Mouse (Mus musculus): ENCODE measurements around the gene Asb2.

The Asb2 gene

DNA sequence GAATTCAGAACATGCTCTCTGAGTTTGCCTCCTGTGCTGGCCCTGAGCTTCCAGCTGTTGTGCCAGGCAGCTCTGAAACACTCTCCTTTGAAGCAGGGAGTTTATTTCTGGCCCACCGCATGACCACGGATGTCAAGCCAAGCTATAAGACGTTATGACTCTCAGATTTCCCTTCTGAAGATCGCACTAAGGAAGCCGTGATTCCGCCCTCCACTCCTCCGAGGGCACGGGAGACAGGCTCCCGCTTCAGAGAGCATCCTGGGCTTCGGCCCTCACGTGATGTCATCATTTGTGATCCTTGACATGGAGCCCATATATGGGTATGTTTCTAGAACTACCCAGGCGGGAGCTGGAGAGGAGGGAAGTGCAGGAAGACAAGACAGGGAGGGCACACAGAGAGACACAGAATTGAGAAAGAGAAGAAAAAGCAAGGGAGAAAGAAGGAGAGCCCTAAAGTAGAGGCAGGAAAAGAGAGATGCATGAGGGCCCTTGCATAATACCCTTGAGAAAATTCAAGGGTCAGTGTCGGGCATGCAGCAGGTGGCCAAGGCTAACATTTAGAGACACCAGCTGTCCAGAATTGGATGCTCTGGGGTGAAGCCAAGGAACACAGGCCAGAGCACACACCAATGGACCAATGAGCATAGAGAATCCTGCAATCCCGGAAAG is at the start of gene Asb2:
Gene Asb2, minus strand, starts transcription at position 256 of the 669 bp plus-strand sequence.
- no peaks in the 10 kb centered on the region for H3K27me3 ChIP-seq (ENCODE audit: control insufficient read depth, insufficient read depth, low read length, poor library complexity, severe bottlenecking)
- no peaks in the 10 kb centered on the region for H3K36me3 ChIP-seq (ENCODE audit: control insufficient read depth, insufficient read depth, low read length, poor library complexity, severe bottlenecking)
- DNase-seq (ENCODE audit: low read depth, low spot score), result no peak

DNA sequence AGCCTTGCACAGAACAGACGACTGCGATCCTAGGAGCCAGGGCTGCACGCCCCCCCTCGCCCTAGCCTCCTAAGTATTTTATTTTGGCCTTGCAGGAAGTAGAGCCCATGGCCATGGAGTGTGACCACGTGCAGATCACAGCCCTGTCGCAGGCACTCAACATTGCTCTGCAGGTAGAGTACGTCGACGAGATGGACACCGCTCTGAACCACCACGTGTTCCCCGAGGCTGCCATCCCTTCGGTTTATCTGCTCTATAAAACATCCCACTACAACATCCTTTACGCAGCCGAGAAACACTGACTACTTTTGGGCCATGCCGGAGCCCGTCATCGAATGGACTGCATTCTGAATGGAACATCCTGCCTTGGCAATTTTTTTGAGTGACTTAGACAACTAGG is 48.3 kb upstream of the Asb2 start:
- DNase-seq (ENCODE audit: low read depth, low spot score), result no peak
- H3K36me3 ChIP-seq (ENCODE audit: control insufficient read depth, insufficient read depth, low read length, poor library complexity, severe bottlenecking), result peaks cover 7% of the 10 kb centered on the region; the same call in 1 of the 2 replicates
- no peaks in the 10 kb centered on the region for H3K27me3 ChIP-seq (ENCODE audit: control insufficient read depth, insufficient read depth, low read length, poor library complexity, severe bottlenecking)

DNA sequence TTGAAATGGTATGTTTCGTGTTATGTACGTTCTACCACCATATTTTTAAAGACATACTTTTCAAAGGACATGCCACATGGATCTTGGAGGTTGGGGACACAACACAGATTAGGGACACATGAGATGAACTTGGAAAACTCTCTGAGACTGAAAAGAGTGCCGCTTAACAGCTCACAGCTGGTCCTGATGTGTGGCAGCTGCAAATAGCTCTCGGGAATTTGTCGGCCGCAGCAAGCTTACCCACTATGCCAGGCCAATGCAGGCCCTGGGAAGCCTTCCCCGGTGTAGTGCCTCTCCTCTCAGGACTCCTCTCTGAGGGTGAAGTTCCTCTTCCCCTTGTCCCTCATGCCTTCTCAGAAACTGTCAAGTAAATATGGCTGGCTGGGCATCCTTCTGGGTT is 41.0 kb upstream of the Asb2 start:
- DNase-seq (ENCODE audit: low read depth, low spot score), result peak; percentile 16
- Histone ChIP-seq H3K27me3 (ENCODE audit: control insufficient read depth, insufficient read depth, low read length, poor library complexity, severe bottlenecking) (no peaks in the 10 kb centered on the region), H3K36me3 (ENCODE audit: control insufficient read depth, insufficient read depth, low read length, poor library complexity, severe bottlenecking) (no peaks in the 10 kb centered on the region)

- Histone ChIP-seq H3K36me3 (ENCODE audit: control insufficient read depth, insufficient read depth, low read length, poor library complexity, severe bottlenecking) (no peaks in the 10 kb centered on the region), H3K27me3 (ENCODE audit: control insufficient read depth, insufficient read depth, low read length, poor library complexity, severe bottlenecking) (no peaks in the 10 kb centered on the region)
- DNase-seq (ENCODE audit: low read depth, low spot score), result no peak
Observed at GRCm38 (mm10) chr12:103395486-103396275, 39.9 kb upstream of the Asb2 start.

GRCm38 (mm10) chr12:103393528-103393927 is 37.7 kb upstream of the Asb2 start:
- no peak for DNase-seq (ENCODE audit: low read depth, low spot score)
- Histone ChIP-seq H3K27me3 (ENCODE audit: control insufficient read depth, insufficient read depth, low read length, poor library complexity, severe bottlenecking) (no peaks in the 10 kb centered on the region), H3K36me3 (ENCODE audit: control insufficient read depth, insufficient read depth, low read length, poor library complexity, severe bottlenecking) (no peaks in the 10 kb centered on the region)

- DNase-seq (ENCODE audit: low read depth, low spot score), result no peak
- no peaks in the 10 kb centered on the region for H3K36me3 ChIP-seq (ENCODE audit: control insufficient read depth, insufficient read depth, low read length, poor library complexity, severe bottlenecking)
- no peaks in the 10 kb centered on the region for H3K27me3 ChIP-seq (ENCODE audit: control insufficient read depth, insufficient read depth, low read length, poor library complexity, severe bottlenecking)
Observed at GRCm38 (mm10) chr12:103391098-103391497, 35.3 kb upstream of the Asb2 start.

GRCm38 (mm10) chr12:103389982-103390381 is 34.2 kb upstream of the Asb2 start:
- Histone ChIP-seq H3K27me3 (ENCODE audit: control insufficient read depth, insufficient read depth, low read length, poor library complexity, severe bottlenecking) (no peaks in the 10 kb centered on the region), H3K36me3 (ENCODE audit: control insufficient read depth, insufficient read depth, low read length, poor library complexity, severe bottlenecking) (no peaks in the 10 kb centered on the region)
- DNase-seq (ENCODE audit: low read depth, low spot score), result no peak

GRCm38 (mm10) chr12:103389348-103389727 is 33.5 kb upstream of the Asb2 start:
- Histone ChIP-seq H3K27me3 (ENCODE audit: control insufficient read depth, insufficient read depth, low read length, poor library complexity, severe bottlenecking) (no peaks in the 10 kb centered on the region), H3K36me3 (ENCODE audit: control insufficient read depth, insufficient read depth, low read length, poor library complexity, severe bottlenecking) (no peaks in the 10 kb centered on the region)
- no peak for DNase-seq (ENCODE audit: low read depth, low spot score)

DNA sequence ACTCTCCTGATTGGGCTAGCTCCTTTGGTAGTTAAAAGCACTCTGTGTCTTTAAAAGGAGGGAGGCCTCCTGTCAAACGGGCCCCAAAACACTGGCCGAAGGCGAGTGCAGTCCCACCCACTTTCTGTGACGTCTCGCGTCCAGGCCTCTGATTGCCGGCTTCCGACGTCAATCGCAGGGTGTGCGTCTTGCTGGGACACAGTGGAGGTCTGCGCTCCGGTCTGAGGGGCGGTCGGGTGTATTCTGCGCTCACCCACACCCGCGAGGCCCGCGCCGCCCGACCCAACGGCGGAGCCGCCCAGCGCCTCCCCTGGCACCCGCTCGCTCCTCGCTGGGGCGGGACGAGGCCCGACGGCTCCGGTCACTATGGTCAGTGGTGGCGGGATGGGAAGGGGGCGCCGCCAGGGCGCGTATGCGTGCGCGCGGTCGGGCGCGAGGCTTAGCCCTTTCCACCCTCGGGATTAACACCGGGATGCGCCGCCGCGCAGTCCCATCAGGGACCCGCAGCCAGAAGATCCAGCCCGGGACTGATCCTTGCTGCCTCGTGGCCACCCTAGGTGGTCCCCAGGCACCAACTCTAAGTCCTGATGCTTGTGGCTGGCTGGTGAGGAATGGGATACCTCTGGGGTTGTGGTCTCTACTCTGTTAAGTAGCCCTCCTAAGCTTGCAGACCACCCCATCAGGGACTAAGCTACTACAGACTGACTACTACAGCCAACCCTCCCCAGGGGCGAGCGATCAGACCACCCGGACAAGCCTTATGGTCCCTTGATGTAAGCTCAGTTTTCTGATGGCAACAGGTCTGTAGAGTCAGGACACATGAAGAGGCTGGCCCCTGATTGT is 32.9 kb upstream of the Asb2 start, which contains the start of gene Otub2:
Gene Otub2, plus strand, starts transcription at position 178 of the 843 bp plus-strand sequence.
- H3K36me3 ChIP-seq (ENCODE audit: control insufficient read depth, insufficient read depth, low read length, poor library complexity, severe bottlenecking), result no peaks in the 10 kb centered on the region
- peak; percentile 95 for DNase-seq (ENCODE audit: low read depth, low spot score)
- H3K27me3 ChIP-seq (ENCODE audit: control insufficient read depth, insufficient read depth, low read length, poor library complexity, severe bottlenecking), result no peaks in the 10 kb centered on the region

GRCm38 (mm10) chr12:103380226-103380625 is 24.4 kb upstream of the Asb2 start:
- Histone ChIP-seq H3K36me3 (ENCODE audit: control insufficient read depth, insufficient read depth, low read length, poor library complexity, severe bottlenecking) (no peaks in the 10 kb centered on the region), H3K27me3 (ENCODE audit: control insufficient read depth, insufficient read depth, low read length, poor library complexity, severe bottlenecking) (no peaks in the 10 kb centered on the region)
- no peak for DNase-seq (ENCODE audit: low read depth, low spot score)

GRCm38 (mm10) chr12:103376774-103377173 is 21.0 kb upstream of the Asb2 start:
- Histone ChIP-seq H3K36me3 (ENCODE audit: control insufficient read depth, insufficient read depth, low read length, poor library complexity, severe bottlenecking) (no peaks in the 10 kb centered on the region), H3K27me3 (ENCODE audit: control insufficient read depth, insufficient read depth, low read length, poor library complexity, severe bottlenecking) (no peaks in the 10 kb centered on the region)
- no peak for DNase-seq (ENCODE audit: low read depth, low spot score)

GRCm38 (mm10) chr12:103376124-103376523 is 20.3 kb upstream of the Asb2 start:
- DNase-seq (ENCODE audit: low read depth, low spot score), result no peak
- no peaks in the 10 kb centered on the region for H3K27me3 ChIP-seq (ENCODE audit: control insufficient read depth, insufficient read depth, low read length, poor library complexity, severe bottlenecking)
- H3K36me3 ChIP-seq (ENCODE audit: control insufficient read depth, insufficient read depth, low read length, poor library complexity, severe bottlenecking), result no peaks in the 10 kb centered on the region

GRCm38 (mm10) chr12:103373530-103374236 is 17.9 kb upstream of the Asb2 start:
- H3K36me3 ChIP-seq (ENCODE audit: control insufficient read depth, insufficient read depth, low read length, poor library complexity, severe bottlenecking), result no peaks in the 10 kb centered on the region
- no peaks in the 10 kb centered on the region for H3K27me3 ChIP-seq (ENCODE audit: control insufficient read depth, insufficient read depth, low read length, poor library complexity, severe bottlenecking)
- no peak for DNase-seq (ENCODE audit: low read depth, low spot score)

GRCm38 (mm10) chr12:103371711-103372110 is 15.9 kb upstream of the Asb2 start:
- DNase-seq (ENCODE audit: low read depth, low spot score), result peak; percentile 73
- Histone ChIP-seq H3K27me3 (ENCODE audit: control insufficient read depth, insufficient read depth, low read length, poor library complexity, severe bottlenecking) (no peaks in the 10 kb centered on the region), H3K36me3 (ENCODE audit: control insufficient read depth, insufficient read depth, low read length, poor library complexity, severe bottlenecking) (no peaks in the 10 kb centered on the region)
